Mouse (Mus musculus) liver, embryonic 14.5 days (tissue): ENCODE measurements around the gene Mtmr3.

Source experiments
- CTCF ChIP-seq: IDR thresholded peaks from 2 replicates; pipeline ENCODE4 v1.5.1; 2016; ENCODE audit warnings: antibody characterized with exemption, low read depth, control low read depth
- EP300 ChIP-seq: IDR thresholded peaks from 2 replicates; pipeline ENCODE4 v1.6.1; 2016; ENCODE audit warnings: antibody characterized with exemption, low read depth

GRCm38 (mm10) chr11:4451116-4451515, 143.5 kb downstream of the Mtmr3 start:
- peak; percentile 89 for TF ChIP-seq CTCF
- TF ChIP-seq EP300, result no peak
